Mouse (Mus musculus) heart, adult 2 months (tissue): ENCODE data around the gene Ptprn2. TPM values are rescaled to one million over a fixed set of nuclear protein-coding genes. Genes with fewer than 3 reads are reported as not detected.

Source experiments
- DNase-seq, 2 experiments: peaks; one replicate each; pipeline ENCODE4 v3.0.0; 2021
- H3K27ac ChIP-seq: fragments of 200-600 bp; 2 replicates; pipeline ENCODE4 v1.8.1; 2022
- H3K27me3 ChIP-seq: fragments of 200-500 bp; 2 replicates; pipeline ENCODE4 v1.6.1; 2012; ENCODE audit warnings: mild to moderate bottlenecking, low read length, inconsistent platforms, mixed read lengths; ENCODE audit not compliant: control insufficient read depth, insufficient read depth
- H3K36me3 ChIP-seq: fragments of 200-500 bp; 2 replicates; pipeline ENCODE4 v1.6.1; 2012; ENCODE audit warnings: low read length, inconsistent platforms; ENCODE audit not compliant: control insufficient read depth, insufficient read depth
- H3K4me1 ChIP-seq: fragments of 200-500 bp; 2 replicates; pipeline ENCODE4 v1.6.1; 2011; ENCODE audit warnings: low read length; ENCODE audit not compliant: control insufficient read depth, insufficient read depth
- H3K4me3 ChIP-seq: fragments of 200-600 bp; 2 replicates; pipeline ENCODE4 v1.8.1; 2022
- H3K79me2 ChIP-seq: fragments of 200-500 bp; replicated peaks from 2 replicates; pipeline ENCODE4 v1.6.1; 2012; ENCODE audit warnings: mild to moderate bottlenecking, inconsistent platforms, low read length, moderate library complexity, mixed read lengths; ENCODE audit not compliant: control insufficient read depth, insufficient read depth
- H3K9ac ChIP-seq: fragments of 200-500 bp; 2 replicates; pipeline ENCODE4 v1.6.1; 2012; ENCODE audit warnings: low read depth, mild to moderate bottlenecking, control low read depth, inconsistent platforms, low read length, mixed read lengths
- CTCF ChIP-seq: fragments of 200-600 bp; IDR thresholded peaks from 2 replicates; pipeline ENCODE4 v1.8.1; 2022; ENCODE audit warnings: antibody characterized with exemption, mild to moderate bottlenecking, moderate library complexity
- EP300 ChIP-seq: fragments of 200-500 bp; IDR thresholded peaks from 2 replicates; pipeline ENCODE4 v1.6.1; 2011; ENCODE audit warnings: low read depth, low read length, control low read depth; ENCODE audit not compliant: insufficient read depth
- POLR2A ChIP-seq: fragments of 200-500 bp; IDR thresholded peaks from 2 replicates; pipeline ENCODE4 v1.6.1; 2011; ENCODE audit warnings: mild to moderate bottlenecking, low read depth, low read length, control low read depth; ENCODE audit not compliant: insufficient read depth
- WGBS: fragments of 180-500 bp; shearing (Covaris S2); methylation state at CpG from one replicate; pipeline ENCODE4 v1.1.7; 2018; 5-methylcytosine and 5-hydroxymethylcytosine counted together
- intact Hi-C: fragments of 180-260 bp; cut with DNase I; formaldehyde crosslinking; loops from one replicate; pipeline ENCODE4 v1.15.1; 2025
- polyA plus RNA-seq: library from polyadenylated mRNA; depleted of rRNA; stranded (reverse); fragments of >200 nt; gene quantifications from 2 replicates; pipeline ENCODE4 v1.2.3, GENCODE M21; 2012
- total RNA-seq, 2 experiments: library from RNA; stranded (reverse); gene quantifications; 2 replicates each; pipeline ENCODE4 v1.2.3; 2021

The Ptprn2 gene
- total and polyA plus RNA-seq, 3 experiments = 0.21 to 0.23 TPM; not detected in 1

GRCm38 (mm10) chr12:117265211-117265610 lies 779.7 kb downstream of the Ptprn2 start:
- Histone ChIP-seq H3K4me3 (no peak overlapping the region), H3K36me3 (no peaks in the 10 kb centered on the region), H3K4me1 (no peaks in the 10 kb centered on the region), H3K27me3 (no peaks in the 10 kb centered on the region), H3K9ac (no peak overlapping the region), H3K27ac (no peak overlapping the region), H3K79me2 (no peaks in the 10 kb centered on the region)
- no peak for TF ChIP-seq POLR2A
- intact Hi-C loops = no loop called here
- 94% methylated on average over 1 of the region's 1 CpGs for WGBS
- no peak for DNase-seq

GRCm38 (mm10) chr12:117268543-117269172 lies 783.1 kb downstream of the Ptprn2 start:
- TF ChIP-seq CTCF (no peak), POLR2A (no peak), EP300 (no peak)
- no peak overlapping the region for H3K9ac ChIP-seq
- DNase-seq = no peak
- no peak overlapping the region for H3K27ac ChIP-seq
- H3K4me3 ChIP-seq = no peak overlapping the region
- no peaks in the 10 kb centered on the region for H3K36me3 ChIP-seq
- H3K4me1 ChIP-seq = no peaks in the 10 kb centered on the region
- intact Hi-C loops = no loop called here
- no peaks in the 10 kb centered on the region for H3K27me3 ChIP-seq
- H3K79me2 ChIP-seq = no peaks in the 10 kb centered on the region
- WGBS = 77% methylated on average over 7 of the region's 7 CpGs

- 78% methylated on average over 4 of the region's 4 CpGs for WGBS
- H3K27ac ChIP-seq = no peak overlapping the region
- H3K4me1 ChIP-seq = no peaks in the 10 kb centered on the region
- no peaks in the 10 kb centered on the region for H3K79me2 ChIP-seq
- H3K4me3 ChIP-seq = no peak overlapping the region
- no peak for DNase-seq
- intact Hi-C loops = no loop called here
- H3K9ac ChIP-seq = no peak overlapping the region
- no peaks in the 10 kb centered on the region for H3K36me3 ChIP-seq
- no peak for TF ChIP-seq EP300
- H3K27me3 ChIP-seq = no peaks in the 10 kb centered on the region
Measured at GRCm38 (mm10) chr12:117269310-117269709, 783.8 kb downstream of the Ptprn2 start.

GRCm38 (mm10) chr12:117270199-117270598 lies 784.7 kb downstream of the Ptprn2 start:
- intact Hi-C loops = no loop called here
- H3K79me2 ChIP-seq = no peaks in the 10 kb centered on the region
- no peaks in the 10 kb centered on the region for H3K4me1 ChIP-seq
- no peak overlapping the region for H3K27ac ChIP-seq
- DNase-seq = no peak
- TF ChIP-seq CTCF (no peak), POLR2A (no peak), EP300 (no peak)
- H3K9ac ChIP-seq = no peak overlapping the region
- H3K4me3 ChIP-seq = no peak overlapping the region
- no peaks in the 10 kb centered on the region for H3K36me3 ChIP-seq
- no peaks in the 10 kb centered on the region for H3K27me3 ChIP-seq
- WGBS = 72% methylated on average over 4 of the region's 4 CpGs

- H3K9ac ChIP-seq = no peak overlapping the region
- no peaks in the 10 kb centered on the region for H3K4me1 ChIP-seq
- intact Hi-C loops = no loop called here
- no peak overlapping the region for H3K4me3 ChIP-seq
- H3K27ac ChIP-seq = no peak overlapping the region
- no peak for DNase-seq
- no peaks in the 10 kb centered on the region for H3K36me3 ChIP-seq
- TF ChIP-seq POLR2A (no peak), CTCF (no peak), EP300 (no peak)
- 28% methylated on average over 4 of the region's 4 CpGs for WGBS
- H3K27me3 ChIP-seq = no peaks in the 10 kb centered on the region
- H3K79me2 ChIP-seq = no peaks in the 10 kb centered on the region
Measured at GRCm38 (mm10) chr12:117273166-117273565, 787.6 kb downstream of the Ptprn2 start.

GRCm38 (mm10) chr12:117274576-117274975 lies 789.1 kb downstream of the Ptprn2 start:
- no peak for TF ChIP-seq EP300
- no peak for TF ChIP-seq POLR2A
- no peak for TF ChIP-seq CTCF
- Histone ChIP-seq H3K27ac (no peak overlapping the region), H3K4me3 (no peak overlapping the region), H3K9ac (no peak overlapping the region), H3K27me3 (no peaks in the 10 kb centered on the region), H3K79me2 (no peaks in the 10 kb centered on the region), H3K36me3 (no peaks in the 10 kb centered on the region), H3K4me1 (no peaks in the 10 kb centered on the region)
- no peak for DNase-seq
- 75% methylated on average over 5 of the region's 5 CpGs for WGBS
- intact Hi-C loops = no loop called here
